Mouse (Mus musculus) heart, embryonic 16.5 days (tissue): ENCODE results near the gene Zfp618. TPM values are rescaled to one million over a fixed set of nuclear protein-coding genes. Genes with fewer than 3 reads are reported as not detected.

Source experiments
- ATAC-seq: fragments of 200-750 bp; cut with Nextera tagmentation; replicated peaks from 2 replicates; pipeline ENCODE4 v1.8.0; 2017; ENCODE audit warnings: moderate number of reproducible peaks; ENCODE audit not compliant: insufficient read depth, low FRiP score; ENCODE audit errors: extremely low read depth
- H3K27ac ChIP-seq: fragments of 300-500 bp; sonication (generic); 2 replicates; pipeline ENCODE4 v1.5.1; 2014; ENCODE audit warnings: mild to moderate bottlenecking, low read length, control low read depth, moderate library complexity
- H3K27me3 ChIP-seq: fragments of 300-500 bp; sonication (generic); 2 replicates; pipeline ENCODE4 v1.6.1; 2014; ENCODE audit warnings: low read length, mixed read lengths; ENCODE audit not compliant: control insufficient read depth, insufficient read depth
- H3K36me3 ChIP-seq: fragments of 300-500 bp; sonication (generic); 2 replicates; pipeline ENCODE4 v1.6.1; 2014; ENCODE audit not compliant: control insufficient read depth, insufficient read depth
- H3K4me1 ChIP-seq: fragments of 300-500 bp; sonication (generic); 2 replicates; pipeline ENCODE4 v1.6.1; 2014; ENCODE audit warnings: low read length, mixed read lengths; ENCODE audit not compliant: control insufficient read depth, insufficient read depth
- H3K4me2 ChIP-seq: fragments of 300-500 bp; sonication (generic); 2 replicates; pipeline ENCODE4 v1.6.1; 2014; ENCODE audit warnings: low read depth, mild to moderate bottlenecking, control low read depth, low read length
- H3K4me3 ChIP-seq: fragments of 300-500 bp; sonication (generic); 2 replicates; pipeline ENCODE4 v1.5.1; 2014; ENCODE audit warnings: mild to moderate bottlenecking, control low read depth, low read length
- H3K9ac ChIP-seq: fragments of 300-500 bp; sonication (generic); 2 replicates; pipeline ENCODE4 v1.6.1; 2014; ENCODE audit warnings: low read length, control low read depth
- H3K9me3 ChIP-seq: fragments of 300-500 bp; sonication (generic); replicated peaks from 2 replicates; pipeline ENCODE4 v1.6.1; 2016; ENCODE audit warnings: low read length; ENCODE audit not compliant: control insufficient read depth
- WGBS: fragments of 180-500 bp; shearing (Covaris S2); extraction: QIAGEN DNeasy Blood & Tissue Kit; methylation state at CpG from one replicate; pipeline ENCODE4 v1.1.7; 2014; 5-methylcytosine and 5-hydroxymethylcytosine counted together
- polyA plus RNA-seq: library from polyadenylated mRNA; unstranded; fragments of >200 nt; fragmentation: Nextera tagmentation; extraction: Ambion mirVana; gene quantifications from 2 replicates; pipeline ENCODE4 v1.2.1, GENCODE M21; 2015

Gene Zfp618
- polyA plus RNA-seq, 1 experiment from 2014 or later: 12.5 TPM

DNA sequence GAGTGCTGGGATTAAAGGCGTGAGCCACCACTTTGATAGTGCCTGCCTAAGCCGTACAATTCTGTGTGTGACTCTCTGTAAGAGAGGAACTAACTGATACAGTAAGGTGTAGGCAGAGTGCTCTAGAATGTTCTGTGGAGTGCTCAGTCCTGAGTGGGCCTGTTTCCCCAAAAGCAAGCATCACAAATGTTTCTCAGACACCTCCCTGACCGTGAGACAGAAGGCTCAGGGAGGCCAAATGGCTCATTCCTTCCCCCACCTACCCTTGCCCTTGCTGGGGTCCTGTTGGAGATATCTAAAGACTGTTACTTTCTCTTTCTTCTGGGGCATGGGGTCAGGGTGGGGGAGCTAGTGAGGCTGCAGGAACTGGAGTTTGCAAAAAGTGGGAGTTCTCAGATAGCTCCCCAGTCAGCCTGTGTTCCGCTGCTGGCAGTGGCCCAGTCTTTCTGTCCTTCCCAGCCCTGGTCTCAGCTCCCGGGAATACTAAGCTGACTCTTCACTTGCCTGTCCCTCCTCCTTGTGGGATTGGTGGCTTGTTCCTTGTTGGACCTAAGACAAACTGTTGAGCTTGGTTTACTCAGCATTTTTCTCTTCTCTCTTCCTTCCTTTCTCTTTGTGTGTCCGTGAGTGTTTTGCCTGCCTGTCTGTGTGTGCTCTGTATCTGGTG is 55.8 kb downstream of the Zfp618 start:
- H3K4me2 ChIP-seq: no peak overlapping the region
- no peaks in the 10 kb centered on the region; the same call in 1 of the 2 replicates for H3K9me3 ChIP-seq
- WGBS: 47% methylated on average over 6 of the region's 6 CpGs
- H3K4me3 ChIP-seq: no peak overlapping the region
- H3K9ac ChIP-seq: no peak overlapping the region
- H3K36me3 ChIP-seq: no peaks in the 10 kb centered on the region
- peak; percentile 69; the same call in 1 of the 2 replicates for ATAC-seq
- peaks cover 5% of the 10 kb centered on the region; the same call in 1 of the 2 replicates for H3K4me1 ChIP-seq
- peak overlapping the region; percentile 7; the same call in 1 of the 2 replicates for H3K27ac ChIP-seq
- H3K27me3 ChIP-seq: no peaks in the 10 kb centered on the region

DNA sequence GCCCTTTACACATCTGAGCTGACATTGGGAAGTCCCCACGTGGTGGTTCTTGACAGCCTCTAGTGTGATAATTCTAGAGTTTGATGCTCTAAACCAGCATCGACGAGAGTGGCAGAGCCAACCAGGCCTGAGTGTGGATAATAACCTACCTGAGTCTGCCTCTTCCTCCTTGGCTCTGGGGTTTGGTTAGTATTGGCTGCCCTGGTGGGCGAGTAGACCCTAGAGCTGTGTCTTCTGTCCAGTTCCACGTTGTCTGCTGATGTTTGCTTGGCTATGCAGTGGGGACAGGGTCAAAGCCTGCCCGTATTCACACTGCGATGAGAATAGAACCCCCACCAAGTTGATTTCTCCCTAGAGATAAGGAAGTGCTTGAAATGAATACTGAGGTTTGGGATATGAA is 58.1 kb downstream of the Zfp618 start:
- Histone ChIP-seq H3K27me3 (no peaks in the 10 kb centered on the region), H3K9me3 (no peaks in the 10 kb centered on the region; the same call in 1 of the 2 replicates), H3K36me3 (no peaks in the 10 kb centered on the region), H3K27ac (no peak overlapping the region), H3K4me2 (no peak overlapping the region), H3K9ac (no peak overlapping the region), H3K4me3 (no peak overlapping the region), H3K4me1 (peaks cover 5% of the 10 kb centered on the region; the same call in 1 of the 2 replicates)
- ATAC-seq: no peak
- 93% methylated on average over 7 of the region's 7 CpGs for WGBS

DNA sequence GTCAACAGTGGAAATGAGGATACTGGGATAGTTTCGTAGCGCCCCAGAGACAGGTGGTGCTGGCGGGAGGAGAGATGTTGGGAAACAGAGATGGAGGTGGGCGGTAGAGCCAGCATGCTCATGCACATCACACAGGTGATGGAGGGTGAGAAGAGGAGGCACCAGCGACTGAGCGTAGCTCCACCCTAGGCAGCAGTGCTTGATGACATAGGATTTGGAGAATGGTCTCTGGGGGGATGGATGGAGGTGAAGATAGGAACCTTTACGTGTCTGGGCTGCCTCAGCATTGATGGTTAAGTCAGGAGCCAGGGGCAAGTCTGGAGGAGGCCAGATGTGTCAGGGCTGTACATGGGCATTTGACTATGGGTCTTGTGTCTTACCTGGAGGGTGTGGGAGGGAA is 58.7 kb downstream of the Zfp618 start:
- no peaks in the 10 kb centered on the region for H3K36me3 ChIP-seq
- peaks cover 5% of the 10 kb centered on the region; the same call in 1 of the 2 replicates for H3K4me1 ChIP-seq
- WGBS: 93% methylated on average over 7 of the region's 7 CpGs
- H3K4me3 ChIP-seq: no peak overlapping the region
- H3K9ac ChIP-seq: no peak overlapping the region
- no peak overlapping the region for H3K4me2 ChIP-seq
- H3K27me3 ChIP-seq: no peaks in the 10 kb centered on the region
- H3K9me3 ChIP-seq: no peaks in the 10 kb centered on the region; the same call in 1 of the 2 replicates
- H3K27ac ChIP-seq: no peak overlapping the region
- ATAC-seq: no peak

DNA sequence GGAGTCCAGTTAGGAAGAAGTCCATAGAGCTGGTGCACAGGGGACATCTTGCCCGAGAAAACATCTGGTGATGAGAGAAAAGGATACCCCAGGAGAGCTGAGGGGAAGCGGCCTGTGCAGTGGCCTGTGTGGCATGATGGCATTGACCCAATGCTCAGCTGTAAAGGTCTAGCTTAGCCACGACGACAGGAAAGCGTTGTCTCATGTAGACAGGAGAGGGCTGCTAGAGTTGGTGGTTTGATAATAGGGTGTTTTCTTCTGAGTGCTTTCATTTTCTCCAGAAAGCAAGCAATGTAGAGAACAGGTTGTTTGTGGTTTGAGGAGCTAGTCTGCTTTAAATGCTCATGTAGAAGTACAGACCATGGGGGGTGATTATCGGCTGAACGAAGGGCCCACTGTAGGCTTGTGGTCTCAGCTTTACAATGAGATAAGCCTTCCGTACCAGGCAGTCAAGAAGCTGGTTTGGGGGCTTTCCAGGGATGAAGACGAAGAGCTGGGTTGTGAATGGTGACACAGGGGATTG is 59.4 kb downstream of the Zfp618 start:
- Histone ChIP-seq H3K4me1 (peaks cover 3% of the 10 kb centered on the region; the same call in 1 of the 2 replicates), H3K27me3 (no peaks in the 10 kb centered on the region), H3K9ac (no peak overlapping the region), H3K4me3 (no peak overlapping the region), H3K36me3 (no peaks in the 10 kb centered on the region), H3K27ac (no peak overlapping the region), H3K4me2 (no peak overlapping the region), H3K9me3 (no peaks in the 10 kb centered on the region; the same call in 1 of the 2 replicates)
- 68% methylated on average over 9 of the region's 9 CpGs for WGBS
- no peak for ATAC-seq

DNA sequence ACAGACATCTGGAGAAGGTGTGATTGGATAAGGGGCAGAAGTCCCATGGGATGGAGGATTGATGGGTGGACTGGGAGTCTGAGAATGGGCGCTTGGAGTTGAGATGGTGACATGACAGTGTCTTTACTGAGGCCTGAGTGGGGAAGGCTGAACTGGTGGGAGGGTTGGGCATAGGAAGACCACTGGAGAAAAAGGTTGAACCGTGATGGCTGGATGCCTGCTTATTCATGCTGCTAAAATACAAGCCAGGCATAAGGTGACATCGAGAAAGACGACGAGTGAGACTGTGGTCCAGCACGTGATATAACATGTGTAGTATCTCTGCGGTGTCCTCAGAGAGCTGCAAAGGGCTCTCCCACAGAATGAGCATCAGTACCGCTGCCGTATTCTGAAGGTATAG is 59.9 kb downstream of the Zfp618 start:
- WGBS: 86% methylated on average over 9 of the region's 9 CpGs
- Histone ChIP-seq H3K27ac (no peak overlapping the region), H3K4me1 (peaks cover 3% of the 10 kb centered on the region; the same call in 1 of the 2 replicates), H3K9me3 (no peaks in the 10 kb centered on the region; the same call in 1 of the 2 replicates), H3K4me3 (no peak overlapping the region), H3K4me2 (no peak overlapping the region), H3K9ac (no peak overlapping the region), H3K36me3 (no peaks in the 10 kb centered on the region), H3K27me3 (no peaks in the 10 kb centered on the region)
- ATAC-seq: no peak

DNA sequence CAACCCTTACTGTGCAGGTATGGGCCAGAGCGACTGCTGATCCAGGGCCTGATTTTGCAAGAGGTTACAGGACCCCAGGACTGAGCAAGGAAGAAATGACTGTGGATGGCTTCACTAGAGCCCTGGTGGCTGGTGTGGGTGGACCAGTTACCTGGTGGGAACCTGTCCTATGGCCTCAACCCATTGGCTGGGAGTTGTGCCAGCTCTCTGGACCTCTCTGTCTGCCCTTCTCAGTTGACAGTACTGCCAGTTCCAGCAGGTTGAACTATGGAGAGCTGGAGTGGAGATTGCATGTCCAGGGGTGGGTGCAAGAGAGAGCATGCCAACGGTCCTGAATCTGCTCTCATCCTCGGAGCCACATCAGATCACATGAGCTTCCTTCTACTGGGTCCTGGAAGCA is 60.9 kb downstream of the Zfp618 start:
- Histone ChIP-seq H3K4me1 (no peaks in the 10 kb centered on the region), H3K9ac (no peak overlapping the region), H3K4me2 (no peak overlapping the region), H3K4me3 (no peak overlapping the region), H3K27me3 (no peaks in the 10 kb centered on the region), H3K9me3 (no peaks in the 10 kb centered on the region; the same call in 1 of the 2 replicates), H3K36me3 (no peaks in the 10 kb centered on the region), H3K27ac (no peak overlapping the region)
- WGBS: 88% methylated on average over 3 of the region's 3 CpGs
- ATAC-seq: no peak

DNA sequence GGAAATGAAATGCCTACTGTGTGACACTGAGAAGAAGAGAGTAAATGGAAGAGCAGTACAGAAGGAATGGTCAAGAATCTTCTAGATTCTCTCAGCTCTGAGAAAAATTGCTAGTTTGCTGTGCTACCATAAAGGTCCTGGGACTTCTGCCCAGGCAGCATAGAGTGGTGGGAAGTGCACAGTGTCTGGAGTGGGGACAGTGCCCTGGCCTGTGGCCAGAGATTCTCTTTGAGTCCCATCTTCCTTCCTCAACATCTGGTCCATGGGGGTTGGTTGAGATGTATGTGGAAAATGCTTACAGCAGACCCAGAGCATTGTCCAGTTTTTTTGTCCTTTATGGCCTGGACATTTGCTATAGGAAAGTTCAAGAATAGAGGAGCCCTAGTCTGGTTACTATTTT is 62.1 kb downstream of the Zfp618 start:
- ATAC-seq: no peak
- Histone ChIP-seq H3K27ac (no peak overlapping the region), H3K27me3 (no peaks in the 10 kb centered on the region), H3K4me1 (no peaks in the 10 kb centered on the region), H3K4me2 (no peak overlapping the region), H3K9me3 (no peaks in the 10 kb centered on the region; the same call in 1 of the 2 replicates), H3K4me3 (no peak overlapping the region), H3K36me3 (no peaks in the 10 kb centered on the region), H3K9ac (no peak overlapping the region)

GRCm38 (mm10) chr4:63030157-63030556 is 64.8 kb downstream of the Zfp618 start:
- peaks cover 5% of the 10 kb centered on the region; the same call in 1 of the 2 replicates for H3K4me1 ChIP-seq
- WGBS: 76% methylated on average over 5 of the region's 5 CpGs
- ATAC-seq: no peak
- H3K27ac ChIP-seq: no peak overlapping the region
- no peaks in the 10 kb centered on the region for H3K36me3 ChIP-seq
- H3K9ac ChIP-seq: no peak overlapping the region
- no peak overlapping the region for H3K4me3 ChIP-seq
- H3K9me3 ChIP-seq: no peaks in the 10 kb centered on the region
- no peaks in the 10 kb centered on the region for H3K27me3 ChIP-seq
- no peak overlapping the region for H3K4me2 ChIP-seq

- 88% methylated on average over 4 of the region's 4 CpGs for whole genome bisulfite sequencing
Observed at GRCm38 (mm10) chr4:63031240-63031639, 65.9 kb downstream of the Zfp618 start.

More at GRCm38 (mm10) chr4:63031240-63031639, 65.9 kb downstream of the Zfp618 start:
- Histone ChIP-seq H3K9ac (no peak overlapping the region), H3K4me1 (peaks cover 5% of the 10 kb centered on the region; the same call in 1 of the 2 replicates), H3K9me3 (no peaks in the 10 kb centered on the region), H3K4me3 (no peak overlapping the region), H3K36me3 (no peaks in the 10 kb centered on the region), H3K4me2 (no peak overlapping the region), H3K27ac (no peak overlapping the region), H3K27me3 (no peaks in the 10 kb centered on the region)
- ATAC-seq: no peak
